Mouse (Mus musculus) frontal cortex, adult 2 months (tissue): ENCODE measurements around the gene Pih1d2. TPM values are rescaled to one million over a fixed set of nuclear protein-coding genes. Genes with fewer than 3 reads are reported as not detected.

Source experiments
- DNase-seq, 2 experiments: peaks; one replicate each; pipeline ENCODE4 v3.0.0; 2022; ENCODE audit warnings: low spot score in 1 of 2; ENCODE audit errors: extremely low spot score in 1 of 2
- polyA plus RNA-seq: library from polyadenylated mRNA; depleted of rRNA; stranded (reverse); fragments of >200 nt; gene quantifications from 2 replicates; pipeline ENCODE4 v1.2.3, GENCODE M21; 2012; rRNA removed

The Pih1d2 gene
- 3.6 and 5.3 TPM in 2 replicates for polyA plus RNA-seq

- DNase-seq, result peak; percentile 82 to 94
Measured at GRCm38 (mm10) chr9:50616766-50617603, at the start of gene Pih1d2, which contains the start of gene Nkapd1. Gene Pih1d2, plus strand, starts transcription at chr9:50617321. Gene Nkapd1, minus strand, starts transcription at chr9:50617464.

DNA sequence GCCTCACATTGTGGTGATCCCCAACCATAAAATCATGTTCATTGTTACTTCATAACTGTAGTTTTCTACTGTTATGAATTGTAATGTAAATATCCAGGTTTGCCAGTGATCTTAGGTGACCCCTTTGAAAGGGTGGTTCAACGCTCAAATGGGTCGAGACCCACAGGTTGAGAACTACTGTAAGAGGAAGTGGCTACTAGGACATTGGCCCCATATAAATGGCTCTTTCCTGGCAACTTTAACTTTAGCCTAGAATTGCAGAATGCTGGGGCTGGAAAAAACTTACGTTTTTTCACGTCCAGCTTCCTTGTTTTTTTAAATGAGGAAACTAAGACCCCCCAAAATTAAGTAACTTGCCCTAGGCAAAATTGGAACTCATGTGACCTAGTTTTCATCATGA, 49.7 kb upstream of the Pih1d2 start:
- no peak for DNase-seq

DNA sequence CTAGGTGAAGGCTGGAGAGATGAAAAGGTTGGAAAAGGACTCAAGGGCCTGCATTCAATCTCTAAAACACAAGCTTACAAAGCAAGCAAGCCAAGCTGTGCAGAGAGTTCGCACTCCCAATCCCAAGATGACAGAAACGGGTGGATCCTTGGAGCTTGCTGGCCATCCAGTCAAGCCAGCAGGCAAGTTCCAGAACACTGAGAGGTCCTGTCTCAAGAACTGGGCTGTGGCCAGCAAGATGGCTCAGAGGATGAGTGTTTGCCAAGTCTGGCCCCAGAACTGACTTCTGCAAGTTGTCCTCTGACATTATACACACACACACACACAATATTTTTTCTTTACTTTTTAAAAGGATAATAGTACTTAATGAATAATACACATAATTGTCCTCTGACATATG, 49.2 kb upstream of the Pih1d2 start:
- DNase-seq, result no peak

- DNase-seq, result no peak
Measured at GRCm38 (mm10) chr9:50569599-50570525, 47.3 kb upstream of the Pih1d2 start.

GRCm38 (mm10) chr9:50580370-50580769, 36.8 kb upstream of the Pih1d2 start:
- DNase-seq, result no peak

GRCm38 (mm10) chr9:50585145-50585818, 31.8 kb upstream of the Pih1d2 start:
- no peak for DNase-seq

- DNase-seq, result no peak
Measured at GRCm38 (mm10) chr9:50586955-50587354, 30.2 kb upstream of the Pih1d2 start.

- no peak for DNase-seq
Measured at GRCm38 (mm10) chr9:50590856-50591518, 26.1 kb upstream of the Pih1d2 start.

- no peak for DNase-seq
Measured at GRCm38 (mm10) chr9:50592955-50593354, 24.2 kb upstream of the Pih1d2 start.

GRCm38 (mm10) chr9:50593544-50593943, 23.6 kb upstream of the Pih1d2 start:
- DNase-seq, result peak in 1 of 2 experiments; percentile 37

- no peak for DNase-seq
Measured at GRCm38 (mm10) chr9:50594794-50595417, 22.2 kb upstream of the Pih1d2 start.

DNA sequence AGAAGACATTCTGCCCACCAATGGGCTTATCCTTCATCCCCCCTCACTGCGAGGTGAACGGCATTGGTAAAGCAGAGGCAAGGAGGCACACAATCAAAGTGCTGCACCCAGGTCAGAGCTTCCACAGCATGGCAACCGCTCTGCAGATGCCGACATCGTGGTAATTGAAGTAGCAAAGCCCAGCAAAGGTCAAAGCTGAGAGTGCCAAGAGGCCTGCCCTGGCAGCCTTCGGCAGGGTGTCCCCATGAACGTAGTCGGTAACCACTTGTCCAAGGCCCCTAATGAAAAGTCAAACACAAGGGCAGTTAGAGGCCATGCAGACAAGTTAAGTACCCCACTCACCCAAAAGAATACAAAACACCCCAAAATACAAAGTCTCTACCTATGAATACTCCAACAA, 20.1 kb upstream of the Pih1d2 start:
- no peak for DNase-seq

DNA sequence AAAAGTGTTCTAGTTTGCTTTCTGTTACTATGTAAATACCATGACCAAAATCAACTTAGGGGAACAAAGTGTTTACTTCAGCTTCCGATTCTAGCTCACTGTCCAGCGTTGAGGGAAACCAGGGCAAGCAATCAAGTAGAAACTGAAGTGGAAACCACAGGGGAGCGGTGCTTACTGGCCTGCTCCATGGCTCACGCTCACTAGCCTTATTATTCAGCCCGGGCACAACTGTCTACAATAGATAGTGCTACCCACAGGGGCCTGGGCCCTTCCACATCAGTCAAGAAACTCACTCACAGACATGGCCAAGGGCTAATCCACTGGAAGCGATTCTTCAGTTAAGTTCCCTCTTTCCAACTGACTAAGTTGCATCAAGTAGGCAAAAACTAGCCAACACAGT, 15.6 kb upstream of the Pih1d2 start:
- DNase-seq, result no peak

DNA sequence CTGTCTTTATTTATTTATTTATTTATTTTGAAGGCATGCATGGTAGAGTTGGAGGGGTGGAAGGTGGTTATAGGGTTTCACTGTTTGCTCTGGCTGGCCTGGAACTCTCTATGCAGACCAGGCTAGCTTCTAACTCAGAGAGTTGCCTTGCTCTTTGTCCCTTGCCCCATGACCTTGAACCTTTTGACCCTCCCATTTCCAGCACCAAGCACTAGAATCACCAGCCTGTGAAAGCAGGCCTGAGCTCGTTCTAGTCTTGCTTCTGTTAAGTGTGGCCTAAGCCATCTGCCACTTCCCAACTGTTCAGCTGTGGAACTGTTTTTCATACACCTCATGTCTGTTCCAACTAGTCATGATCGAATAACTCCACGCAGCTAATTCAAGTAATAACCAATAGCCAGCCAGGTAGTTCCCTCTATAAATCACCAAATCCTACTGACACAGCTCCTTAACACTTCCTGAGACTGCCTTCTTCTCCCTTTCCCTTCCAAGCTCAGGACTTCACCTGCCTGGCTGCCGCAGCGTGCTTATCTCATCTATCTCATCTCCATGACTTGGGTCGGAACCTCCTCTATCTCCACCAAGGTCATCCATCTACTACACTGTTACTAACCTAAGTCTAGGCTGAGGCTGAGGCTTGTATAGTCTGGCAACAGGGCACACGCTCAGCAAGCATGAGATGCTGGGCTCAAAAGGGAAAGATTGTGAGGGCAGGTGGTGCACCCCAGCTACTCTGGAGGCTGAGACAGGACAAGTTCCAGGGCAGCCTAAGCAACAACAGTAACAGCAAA, 14.9 kb upstream of the Pih1d2 start:
- DNase-seq, result no peak

GRCm38 (mm10) chr9:50603189-50603997, 13.7 kb upstream of the Pih1d2 start, which contains the start of the genes Sdhd and Timm8b:
Gene Sdhd, minus strand, starts transcription at chr9:50603812.
Gene Timm8b, plus strand, starts transcription at chr9:50603910.
- peak; percentile 94 to 97 for DNase-seq

- DNase-seq, result no peak
Measured at GRCm38 (mm10) chr9:50603998-50604324, 13.2 kb upstream of the Pih1d2 start.

DNA sequence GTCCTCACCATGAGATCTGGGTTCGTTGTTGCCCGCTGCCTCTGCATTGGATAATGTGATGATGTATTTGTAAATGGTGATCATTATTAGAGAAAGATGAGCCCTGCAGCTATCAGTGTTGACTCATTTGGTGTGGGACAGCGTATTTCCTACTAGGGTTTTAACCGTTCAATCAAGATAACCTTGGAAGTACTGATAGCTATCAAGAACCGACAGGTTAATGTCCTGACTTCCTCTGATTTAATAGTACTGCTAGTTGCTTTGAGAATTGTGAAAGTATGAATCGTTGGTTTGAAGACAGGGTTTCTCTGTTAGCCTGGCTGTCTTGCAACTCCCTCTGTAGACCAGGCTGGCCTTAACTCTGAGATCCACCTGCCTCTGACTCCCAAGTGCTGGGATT, 12.8 kb upstream of the Pih1d2 start:
- no peak for DNase-seq

GRCm38 (mm10) chr9:50612115-50612514, 5.0 kb upstream of the Pih1d2 start:
- DNase-seq, result peak; percentile 36 to 50
